Comparison of ENCODE assay signal across 13 mouse cellular contexts in the genomic region with DNA sequence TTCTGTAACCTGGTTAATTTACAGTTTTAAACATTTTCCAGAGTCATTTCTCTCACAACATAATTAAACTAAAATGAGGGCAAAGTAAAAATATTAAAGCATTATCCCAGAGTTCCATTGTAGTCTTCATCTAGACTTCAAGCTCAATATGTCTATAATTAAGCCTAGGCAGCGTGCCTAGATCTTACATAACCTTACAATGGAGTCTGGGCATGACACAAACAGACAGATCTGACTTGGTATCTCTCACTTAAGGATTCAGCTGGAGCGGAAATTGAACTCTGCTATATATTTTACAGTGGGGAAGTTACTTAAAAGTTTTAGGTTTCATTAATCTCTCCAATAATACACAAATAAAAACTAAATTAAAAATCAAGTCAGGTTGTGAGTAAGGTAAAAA. TPM values are rescaled to one million over a fixed set of nuclear protein-coding genes. Genes with fewer than 3 reads are reported as not detected.
"Had no signal": no experiment of that assay in that cellular context is flagged by ENCODE, and none has a peak within 500 bp of the region (broad histone marks: within the 10 kb centered on the region; RNA-seq: fewer than 3 reads in every experiment).

No protein-coding gene starts in this region.

- DNase-seq: kidney, adult 18-20 months; kidney, adult 9 months; kidney, postnatal 14 days; kidney, postnatal 4 days; layer of hippocampus, postnatal 36 days; liver; lung, adult 18-20 months; lung, postnatal 10 days; lung, postnatal 36 days; right cerebral cortex, postnatal 25 days; thymus, postnatal 25 days had no signal

RNA-seq across cellular contexts. Expression of gene Slitrk5, which starts 54.9 kb away (rescaled TPM):
- total RNA-seq: monocyte, adult 5-6 weeks; neutrophil, adult 5-6 weeks had no signal
